ENCODE assay signal across 8 mouse cellular contexts in the genomic region with DNA sequence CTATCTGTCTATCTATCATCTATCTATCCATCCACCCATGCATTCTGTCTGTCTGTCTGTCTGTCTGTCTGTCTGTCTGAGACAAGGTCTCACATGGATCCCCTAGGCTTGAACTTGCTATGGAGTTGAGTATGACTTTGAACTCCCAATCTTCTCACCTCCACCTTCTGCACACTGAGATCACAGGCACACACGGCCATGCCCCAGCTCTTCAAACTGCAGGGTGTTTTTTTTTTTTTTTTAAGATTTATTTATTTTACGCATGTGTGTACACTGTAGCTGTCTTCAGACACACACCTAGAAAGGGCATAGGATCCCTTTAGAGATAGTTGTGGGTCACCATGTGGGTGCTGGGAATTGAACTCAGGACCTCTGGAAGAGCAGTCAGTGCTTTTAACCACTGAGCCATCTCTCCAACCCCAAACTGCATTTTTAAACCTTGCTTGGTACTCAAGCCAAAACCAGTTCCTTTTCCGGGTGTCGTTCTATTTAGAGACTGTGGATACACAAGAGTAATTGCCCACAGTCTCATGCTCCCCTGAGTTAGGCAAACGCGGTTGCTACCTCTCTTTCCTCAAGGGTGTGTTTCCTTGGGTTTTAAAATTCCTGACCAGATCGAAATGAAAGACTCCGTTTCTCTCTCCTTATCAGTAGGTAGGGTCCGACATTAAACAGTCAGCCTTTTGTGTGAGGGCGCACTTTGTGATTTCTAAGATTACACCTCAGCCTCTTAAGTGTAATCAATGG. TPM values are rescaled to one million over a fixed set of nuclear protein-coding genes. Genes with fewer than 3 reads are reported as not detected.
DNase-seq lines count a peak whose midpoint lies in the region; ATAC-seq and TF ChIP-seq lines count a peak whose summit lies in the region.

No protein-coding gene starts in this region.

- peak overlapping the region; percentile 88 for H3K27ac ChIP-seq in lung, embryonic 14.5 days (ENCODE audit: low read depth)
- H3K27ac ChIP-seq in embryonic facial prominence, embryonic 12.5 days = no peak overlapping the region
- no peak overlapping the region for H3K27ac ChIP-seq in hindbrain, postnatal 0 days
- no peak overlapping the region for H3K27ac ChIP-seq in midbrain, embryonic 13.5 days

- H3K4me3 ChIP-seq in lung, embryonic 14.5 days (ENCODE audit: low read depth, low read length) = peak overlapping the region; percentile 37
- peak overlapping the region; percentile 26 for H3K4me3 ChIP-seq in embryonic facial prominence, embryonic 12.5 days
- H3K4me3 ChIP-seq in hindbrain, postnatal 0 days (ENCODE audit: low read length) = peak overlapping the region; percentile 34
- H3K4me3 ChIP-seq in midbrain, embryonic 13.5 days (replicated peaks) = peak overlapping the region; percentile 31

- WGBS in lung, embryonic 14.5 days = 17% methylated on average over 10 of the region's 10 CpGs
- WGBS in embryonic facial prominence, embryonic 12.5 days = 31% methylated on average over 10 of the region's 10 CpGs
- WGBS in hindbrain, postnatal 0 days = 36% methylated on average over 10 of the region's 10 CpGs
- 34% methylated on average over 10 of the region's 10 CpGs for WGBS in midbrain, embryonic 13.5 days

- peak; percentile 16; the same call in 1 of the 2 replicates for ATAC-seq in lung, embryonic 14.5 days (ENCODE audit: insufficient read depth)
- no peak for ATAC-seq in embryonic facial prominence, embryonic 12.5 days (ENCODE audit: insufficient number of reproducible peaks, insufficient read depth, low FRiP score, low TSS enrichment)
- ATAC-seq in hindbrain, postnatal 0 days = no peak
- no peak for ATAC-seq in midbrain, embryonic 13.5 days

- peak; percentile 66 for DNase-seq in lung, embryonic 14.5 days
- no peak for DNase-seq in lung, postnatal 4 days
- no peak for DNase-seq in hindbrain, postnatal 0 days (ENCODE audit: low spot score)
- DNase-seq in cerebellum, postnatal 36 days = no peak
- DNase-seq in urinary bladder, postnatal 4 days (ENCODE audit: low spot score in 2 of 2) = no peak
- no peak for DNase-seq in gastrocnemius, adult 18-20 months (ENCODE audit: low spot score)

- no peaks in the 10 kb centered on the region for H3K9me3 ChIP-seq in lung, embryonic 14.5 days (ENCODE audit: low read depth, low read length)
- no peaks in the 10 kb centered on the region for H3K9me3 ChIP-seq in embryonic facial prominence, embryonic 12.5 days
- H3K9me3 ChIP-seq in hindbrain, postnatal 0 days (ENCODE audit: low read length) = no peaks in the 10 kb centered on the region
- no peaks in the 10 kb centered on the region for H3K9me3 ChIP-seq in midbrain, embryonic 13.5 days

- peaks cover 16% of the 10 kb centered on the region for H3K4me1 ChIP-seq in lung, embryonic 14.5 days (ENCODE audit: insufficient read depth)
- peaks cover 14% of the 10 kb centered on the region for H3K4me1 ChIP-seq in embryonic facial prominence, embryonic 12.5 days
- H3K4me1 ChIP-seq in hindbrain, postnatal 0 days (ENCODE audit: insufficient read depth, low read length) = no peaks in the 10 kb centered on the region
- peaks cover 19% of the 10 kb centered on the region for H3K4me1 ChIP-seq in midbrain, embryonic 13.5 days (replicated peaks)

- H3K4me2 ChIP-seq in lung, embryonic 14.5 days = peak overlapping the region; percentile 74
- peak overlapping the region; percentile 54 for H3K4me2 ChIP-seq in embryonic facial prominence, embryonic 12.5 days (replicated peaks)
- H3K4me2 ChIP-seq in hindbrain, postnatal 0 days (ENCODE audit: low read depth, low read length) = peak overlapping the region; percentile 67
- peak overlapping the region; percentile 54 for H3K4me2 ChIP-seq in midbrain, embryonic 13.5 days (replicated peaks)

- peak overlapping the region; percentile 53; the same call in 1 of the 2 replicates for H3K9ac ChIP-seq in lung, embryonic 14.5 days
- H3K9ac ChIP-seq in embryonic facial prominence, embryonic 12.5 days = no peak overlapping the region
- no peak overlapping the region for H3K9ac ChIP-seq in hindbrain, postnatal 0 days (replicated peaks; ENCODE audit: low read length)
- no peak overlapping the region for H3K9ac ChIP-seq in midbrain, embryonic 13.5 days (replicated peaks)

- no peaks in the 10 kb centered on the region for H3K27me3 ChIP-seq in lung, embryonic 14.5 days (ENCODE audit: insufficient read depth, low read length)
- no peaks in the 10 kb centered on the region for H3K27me3 ChIP-seq in embryonic facial prominence, embryonic 12.5 days
- H3K27me3 ChIP-seq in hindbrain, postnatal 0 days (ENCODE audit: insufficient read depth, low read length) = no peaks in the 10 kb centered on the region
- peaks cover 11% of the 10 kb centered on the region; the same call in 1 of the 2 replicates for H3K27me3 ChIP-seq in midbrain, embryonic 13.5 days

- no peak for TF ChIP-seq CTCF in lung, embryonic 14.5 days (IDR thresholded peaks at IDR 0.05; ENCODE audit: low read depth)
- no peak for TF ChIP-seq CTCF in hindbrain, postnatal 0 days (IDR thresholded peaks at IDR 0.05; ENCODE audit: low read depth)

- no peaks in the 10 kb centered on the region for H3K36me3 ChIP-seq in lung, embryonic 14.5 days (ENCODE audit: insufficient read depth)
- no peaks in the 10 kb centered on the region for H3K36me3 ChIP-seq in embryonic facial prominence, embryonic 12.5 days
- H3K36me3 ChIP-seq in hindbrain, postnatal 0 days (ENCODE audit: insufficient read depth, low read length) = no peaks in the 10 kb centered on the region
- H3K36me3 ChIP-seq in midbrain, embryonic 13.5 days = no peaks in the 10 kb centered on the region

RNA-seq across cellular contexts. Expression of a gene that starts 57.0 kb away (rescaled TPM):
- polyA plus RNA-seq in lung, embryonic 14.5 days (2014; fragmentation: Nextera tagmentation; extraction: Ambion mirVana) = 4.9 and 6.0 TPM in 2 replicates
- polyA plus RNA-seq in embryonic facial prominence, embryonic 12.5 days (2016; fragmentation: Nextera tagmentation; extraction: Ambion mirVana) = 4.5 and 4.9 TPM in 2 replicates
- total RNA-seq in hindbrain, postnatal 0 days (2014; rRNA removed) = 3.5 and 8.5 TPM in 2 replicates
- 0.59 and 0.61 TPM in 2 replicates for polyA plus RNA-seq in hindbrain, postnatal 0 days (2015; fragmentation: Nextera tagmentation; extraction: Ambion mirVana)
- 1.8 and 1.9 TPM in 2 replicates for polyA plus RNA-seq in midbrain, embryonic 13.5 days (2015; fragmentation: Nextera tagmentation; extraction: Ambion mirVana)
- total RNA-seq in gastrocnemius, adult 18-20 months (2021) = 1 to 10 TPM; 3.8 to 5.5 TPM
